Mouse (Mus musculus): Measurements from ENCODE around the gene Rfpl4. TPM values are rescaled to one million over a fixed set of nuclear protein-coding genes. Genes with fewer than 3 reads are reported as not detected.

Gene Rfpl4
- polyA plus RNA-seq, 1 experiment = not detected

DNA sequence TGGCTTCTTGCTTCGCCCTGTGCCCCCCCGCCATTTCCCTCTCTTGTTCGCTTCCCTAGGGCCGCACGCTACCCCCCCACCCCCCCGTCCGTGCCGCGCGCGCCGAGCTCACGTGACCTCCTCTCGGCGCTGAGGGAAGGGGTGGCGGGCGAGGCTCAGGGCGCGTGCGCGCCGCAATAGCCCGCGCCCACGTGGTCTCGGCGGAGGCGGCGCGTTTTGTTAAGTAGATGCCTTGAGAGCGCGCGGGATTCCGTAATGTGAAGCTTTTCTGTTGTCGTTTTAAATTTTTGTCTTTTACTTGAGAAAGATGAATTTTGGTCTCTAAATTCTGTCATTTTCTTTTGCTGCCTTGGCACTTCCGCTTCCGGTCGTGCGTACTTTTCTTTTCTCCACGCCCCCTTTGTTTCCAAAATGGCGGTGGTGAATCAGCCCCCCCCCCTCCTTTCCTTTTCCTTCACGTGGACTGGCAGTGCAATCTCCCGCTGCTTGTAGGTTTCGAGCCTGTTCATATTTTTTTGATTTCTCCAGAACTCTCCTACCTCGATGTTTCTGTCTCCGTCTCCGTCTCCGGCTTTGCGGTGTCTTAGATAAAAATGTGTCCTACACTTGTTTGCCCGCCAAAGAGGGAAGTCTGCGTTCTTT lies 54.3 kb downstream of the Rfpl4 start:
- peak overlapping the region; percentile 90 for H3K4me3 ChIP-seq (ENCODE audit: low read depth, low read length)
- WGBS = under 1% methylated on average over 50 of the region's 51 CpGs
- H3K4me1 ChIP-seq (ENCODE audit: control insufficient read depth, insufficient read depth, insufficient read length, low read length) = peaks cover 10% of the 10 kb centered on the region
- H3K27ac ChIP-seq (ENCODE audit: insufficient read depth, low read depth, low read length) = peak overlapping the region; percentile 77
- peaks cover 14% of the 10 kb centered on the region for H3K36me3 ChIP-seq (ENCODE audit: control insufficient read depth, insufficient read depth, low read length)
- H3K27me3 ChIP-seq (ENCODE audit: control insufficient read depth, insufficient read depth, low read length) = peaks cover 3% of the 10 kb centered on the region; the same call in 1 of the 2 replicates
- no peak for TF ChIP-seq POLR2A (IDR thresholded peaks at IDR 0.05; ENCODE audit: low read depth, low read length)
- no peak for TF ChIP-seq CTCF (IDR thresholded peaks at IDR 0.05; ENCODE audit: extremely low read depth, insufficient read length, insufficient replicate concordance, low read depth, low read length)

DNA sequence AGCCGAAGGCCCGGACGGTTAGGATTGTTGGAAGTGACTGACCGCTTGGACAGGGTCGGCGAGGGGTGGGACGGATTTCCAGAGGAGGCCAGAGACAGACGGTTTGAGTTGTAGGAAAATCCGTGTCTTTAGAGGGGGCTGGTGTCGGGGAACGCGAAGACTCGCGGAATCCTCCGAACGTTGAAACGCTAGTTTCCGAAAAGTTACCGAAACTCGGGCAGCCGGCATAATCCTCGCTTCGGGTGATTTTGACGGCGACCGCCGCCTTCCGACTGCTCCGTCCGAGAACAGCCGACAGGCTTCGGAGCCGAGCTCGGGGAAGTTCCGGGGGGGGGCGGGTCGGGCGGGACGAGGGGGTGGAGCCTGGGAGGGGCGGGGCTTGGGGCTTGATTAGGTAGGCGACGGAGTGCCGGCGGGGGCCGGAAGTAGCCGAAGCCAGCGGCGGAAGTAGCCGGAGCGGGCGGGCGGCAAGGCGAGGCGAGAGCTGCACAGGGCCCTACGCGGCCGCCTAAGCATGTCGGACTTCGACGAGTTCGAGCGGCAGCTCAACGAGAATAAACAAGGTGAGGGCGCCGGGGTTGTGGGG lies 54.9 kb downstream of the Rfpl4 start, which contains the start of gene U2af2:
Gene U2af2, plus strand, starts transcription at position 370 of the 586 bp plus-strand sequence.
- TF ChIP-seq CTCF (IDR thresholded peaks at IDR 0.05; ENCODE audit: extremely low read depth, insufficient read length, insufficient replicate concordance, low read depth, low read length) (0 out of 2 replicates have a peak, but pooled peaks have one; percentile 7), POLR2A (IDR thresholded peaks at IDR 0.05; ENCODE audit: low read depth, low read length) (peak; percentile 64; the same call in 1 of the 2 replicates)
- H3K36me3 ChIP-seq (ENCODE audit: control insufficient read depth, insufficient read depth, low read length) = peaks cover 8% of the 10 kb centered on the region
- peak within 1 kb of the TSS; percentile 100 for H3K27ac ChIP-seq (ENCODE audit: insufficient read depth, low read depth, low read length)
- H3K27me3 ChIP-seq (ENCODE audit: control insufficient read depth, insufficient read depth, low read length) = peaks cover 6% of the 10 kb centered on the region
- WGBS = under 1% methylated on average over 63 of the region's 65 CpGs
- peaks cover 9% of the 10 kb centered on the region for H3K4me1 ChIP-seq (ENCODE audit: control insufficient read depth, insufficient read depth, insufficient read length, low read length)
- peak within 1 kb of the TSS; percentile 90 for H3K4me3 ChIP-seq (ENCODE audit: low read depth, low read length)

DNA sequence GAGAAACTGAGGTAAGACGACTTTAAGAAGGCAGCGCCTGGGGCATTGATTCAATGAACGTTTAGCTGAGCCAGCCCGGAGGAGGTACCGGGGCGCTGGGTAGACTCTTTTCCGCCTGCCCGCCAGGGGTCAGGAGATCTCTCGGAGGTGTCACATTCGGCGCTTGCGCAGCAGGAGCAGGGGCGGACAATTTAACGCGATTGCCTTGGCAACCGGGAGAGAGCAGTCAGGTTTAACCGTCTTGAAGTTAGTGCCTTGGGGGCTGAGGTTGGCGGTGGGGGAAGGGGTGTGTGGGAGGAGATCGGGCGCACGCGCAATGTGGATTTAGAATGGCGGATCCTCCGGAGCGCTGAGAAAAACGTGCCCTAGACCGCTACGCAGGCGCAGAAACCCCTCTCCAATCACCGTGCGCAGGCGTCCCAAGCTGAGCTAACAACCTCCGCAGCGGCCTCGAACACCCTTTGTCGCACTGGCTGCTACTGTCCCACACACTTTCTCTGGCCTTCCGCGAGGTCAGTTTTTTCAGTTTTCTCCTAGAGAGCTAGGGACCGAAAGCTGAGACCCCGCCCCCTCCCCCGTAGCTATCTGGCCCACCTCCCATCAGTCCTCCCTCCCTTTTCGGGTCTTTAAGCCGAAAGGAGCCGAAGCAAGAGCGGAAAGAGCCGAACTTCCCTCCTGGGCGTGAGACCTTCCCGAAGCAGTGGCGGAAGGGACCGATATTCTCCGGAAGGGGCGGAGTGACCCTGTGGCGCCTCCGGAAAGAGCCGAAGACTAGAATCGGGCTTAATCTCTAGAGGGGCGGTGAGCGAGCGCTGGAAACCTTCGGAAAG lies 55.6 kb downstream of the Rfpl4 start:
- Histone ChIP-seq H3K4me1 (ENCODE audit: control insufficient read depth, insufficient read depth, insufficient read length, low read length) (peaks cover 9% of the 10 kb centered on the region), H3K4me3 (ENCODE audit: low read depth, low read length) (peak overlapping the region; percentile 90), H3K36me3 (ENCODE audit: control insufficient read depth, insufficient read depth, low read length) (peaks cover 3% of the 10 kb centered on the region; the same call in 1 of the 2 replicates), H3K27ac (ENCODE audit: insufficient read depth, low read depth, low read length) (peak overlapping the region; percentile 100), H3K27me3 (ENCODE audit: control insufficient read depth, insufficient read depth, low read length) (peaks cover 13% of the 10 kb centered on the region)
- under 1% methylated on average over 60 of the region's 60 CpGs for WGBS
- TF ChIP-seq POLR2A (IDR thresholded peaks at IDR 0.05; ENCODE audit: low read depth, low read length) = no peak; the same call in 1 of the 2 replicates
- TF ChIP-seq CTCF (IDR thresholded peaks at IDR 0.05; ENCODE audit: extremely low read depth, insufficient read length, insufficient replicate concordance, low read depth, low read length) = peak; percentile 68; the same call in 1 of the 2 replicates

DNA sequence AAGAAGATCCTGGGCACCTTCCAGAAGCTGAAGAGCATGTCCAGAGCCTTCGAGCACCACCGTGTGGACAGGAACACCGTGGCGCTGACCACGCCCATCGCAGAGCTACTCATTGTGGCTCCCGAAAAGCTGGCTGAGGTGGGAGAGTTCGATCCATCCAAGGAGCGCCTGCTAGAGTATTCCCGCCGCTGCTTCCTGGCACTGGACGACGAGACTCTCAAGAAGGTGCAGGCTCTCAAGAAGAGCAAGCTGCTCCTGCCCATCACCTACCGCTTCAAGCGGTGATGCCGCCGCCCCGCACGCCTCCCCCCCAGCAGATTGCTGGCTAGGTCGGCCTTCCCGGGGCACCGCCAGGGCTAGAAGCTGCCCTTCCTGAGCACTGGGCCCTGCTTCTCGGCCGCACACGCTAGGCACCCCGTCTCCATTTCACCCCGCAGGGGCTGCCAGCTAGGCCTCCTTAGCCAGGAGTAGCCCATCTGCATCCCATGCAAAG lies 56.5 kb downstream of the Rfpl4 start:
- no peaks in the 10 kb centered on the region for H3K36me3 ChIP-seq (ENCODE audit: control insufficient read depth, insufficient read depth, low read length)
- peaks cover 9% of the 10 kb centered on the region for H3K4me1 ChIP-seq (ENCODE audit: control insufficient read depth, insufficient read depth, insufficient read length, low read length)
- H3K4me3 ChIP-seq (ENCODE audit: low read depth, low read length) = peak overlapping the region; percentile 90
- H3K27ac ChIP-seq (ENCODE audit: insufficient read depth, low read depth, low read length) = peak overlapping the region; percentile 87; the same call in 1 of the 2 replicates
- under 1% methylated on average over 27 of the region's 27 CpGs for WGBS
- peaks cover 19% of the 10 kb centered on the region for H3K27me3 ChIP-seq (ENCODE audit: control insufficient read depth, insufficient read depth, low read length)
- TF ChIP-seq POLR2A (IDR thresholded peaks at IDR 0.05; ENCODE audit: low read depth, low read length) (no peak), CTCF (IDR thresholded peaks at IDR 0.05; ENCODE audit: extremely low read depth, insufficient read length, insufficient replicate concordance, low read depth, low read length) (peak; percentile 72)

Other genes with a start within 250 kb of the Rfpl4 start
- gene Isoc2b, start 246.7 kb downstream of the Rfpl4 start, polyA plus RNA-seq (2012; rRNA removed) = 12.4 and 18.9 TPM in 2 replicates
- gene Isoc2a, start 239.8 kb downstream of the Rfpl4 start, polyA plus RNA-seq (2012; rRNA removed) = 13.4 and 15.5 TPM in 2 replicates
- not detected in 2 replicates for gene Gm36210, start 210.4 kb downstream of the Rfpl4 start, polyA plus RNA-seq (2012; rRNA removed)
- 15.7 and 41.4 TPM in 2 replicates for gene Zfp628, start 201.7 kb downstream of the Rfpl4 start, polyA plus RNA-seq (2012; rRNA removed)
- gene Nat14, start 194.9 kb downstream of the Rfpl4 start, polyA plus RNA-seq (2012; rRNA removed) = 4.3 and 6.2 TPM in 2 replicates
- gene Ssc5d, start 191.2 kb downstream of the Rfpl4 start, polyA plus RNA-seq (2012; rRNA removed) = 3.3 and 4.5 TPM in 2 replicates
- gene Sbk2, start 152.5 kb downstream of the Rfpl4 start, polyA plus RNA-seq (2012; rRNA removed) = 0.06 and 0.11 TPM in 2 replicates
- gene Sbk3, start 145.8 kb downstream of the Rfpl4 start, polyA plus RNA-seq (2012; rRNA removed) = not detected in 2 replicates
- 24.7 and 52.4 TPM in 2 replicates for gene Zfp579, start 120.8 kb downstream of the Rfpl4 start, polyA plus RNA-seq (2012; rRNA removed)
- 25.2 and 51.0 TPM in 2 replicates for gene Zfp524, start 102.5 kb downstream of the Rfpl4 start, polyA plus RNA-seq (2012; rRNA removed)
- 14.5 and 31.4 TPM in 2 replicates for gene Fiz1, start 102.3 kb downstream of the Rfpl4 start, polyA plus RNA-seq (2012; rRNA removed)
- 0.35 TPM in 1 of 2 replicates, not detected in the other for gene Gm44973, start 101.5 kb downstream of the Rfpl4 start, polyA plus RNA-seq (2012; rRNA removed)
- gene Zfp865, start 96.6 kb downstream of the Rfpl4 start, polyA plus RNA-seq (2012; rRNA removed) = 20.0 and 37.3 TPM in 2 replicates
- 0.76 and 0.81 TPM in 2 replicates for gene Ccdc106, start 96.4 kb downstream of the Rfpl4 start, polyA plus RNA-seq (2012; rRNA removed)
- gene 4632433K11Rik, start 82.8 kb downstream of the Rfpl4 start, polyA plus RNA-seq (2012; rRNA removed) = not detected in 2 replicates
- gene Zfp784, start 78.5 kb downstream of the Rfpl4 start, polyA plus RNA-seq (2012; rRNA removed) = 3.2 and 7.7 TPM in 2 replicates
- 12.2 and 17.6 TPM in 2 replicates for gene Zfp580, start 65.4 kb downstream of the Rfpl4 start, polyA plus RNA-seq (2012; rRNA removed)
- gene U2af2, start 54.8 kb downstream of the Rfpl4 start, polyA plus RNA-seq (2012; rRNA removed) = 76.6 and 150 TPM in 2 replicates
- gene Epn1, start 36.7 kb downstream of the Rfpl4 start, polyA plus RNA-seq (2012; rRNA removed) = 240 and 483 TPM in 2 replicates
- 0.09 and 0.43 TPM in 2 replicates for gene Rasl2-9, start 9.0 kb upstream of the Rfpl4 start, polyA plus RNA-seq (2012; rRNA removed)
- gene Vmn1r55, start 32.7 kb upstream of the Rfpl4 start, polyA plus RNA-seq (2012; rRNA removed) = not detected in 2 replicates
- gene Vmn1r56, start 79.8 kb upstream of the Rfpl4 start, polyA plus RNA-seq (2012; rRNA removed) = not detected in 2 replicates
- gene Vmn1r57, start 101.5 kb upstream of the Rfpl4 start, polyA plus RNA-seq (2012; rRNA removed) = not detected in 2 replicates
- gene Gm5065, start 233.6 kb upstream of the Rfpl4 start, polyA plus RNA-seq (2012; rRNA removed) = not detected in 2 replicates
- gene Nlrp2, start 234.1 kb upstream of the Rfpl4 start, polyA plus RNA-seq (2012; rRNA removed) = not detected in 2 replicates

Measured in small intestine, adult 2 months (tissue).